Comparison of ENCODE assay signal across 9 mouse cellular contexts in genomic region chr4:41761680-41762079, GRCm38 (mm10). TPM values are rescaled to one million over a fixed set of nuclear protein-coding genes. Genes with fewer than 3 reads are reported as not detected.
DNase-seq lines count a peak whose midpoint lies in the region; ATAC-seq and TF ChIP-seq lines count a peak whose summit lies in the region.
"Had no signal": no experiment of that assay in that cellular context is flagged by ENCODE, and none has a peak within 500 bp of the region (broad histone marks: within the 10 kb centered on the region; RNA-seq: fewer than 3 reads in every experiment).

No protein-coding gene starts in this region.

- H3K4me1 ChIP-seq in hindbrain, embryonic 12.5 days: peaks cover 30% of the 10 kb centered on the region
- H3K4me1 ChIP-seq in liver, postnatal 0 days (ENCODE audit: insufficient read depth): peaks cover 30% of the 10 kb centered on the region

- no peak for TF ChIP-seq EP300 in liver, postnatal 0 days (IDR thresholded peaks at IDR 0.05; ENCODE audit: low read depth)

- no peaks in the 10 kb centered on the region for H3K27me3 ChIP-seq in hindbrain, embryonic 12.5 days
- H3K27me3 ChIP-seq in liver, postnatal 0 days (ENCODE audit: insufficient read depth, low read length): no peaks in the 10 kb centered on the region

- H3K9ac ChIP-seq in hindbrain, embryonic 12.5 days: no peak overlapping the region
- H3K9ac ChIP-seq in liver, postnatal 0 days (replicated peaks): no peak overlapping the region

- DNase-seq in cerebellum, adult 9-10 months: peak; percentile 44
- no peak for DNase-seq in cerebellum, postnatal 4 days (ENCODE audit: low spot score in 2 of 2)
- no peak for DNase-seq in left cerebral cortex, adult 2 months (ENCODE audit: extremely low spot score in 1 of 2, low spot score in 2 of 2)
- no peak for DNase-seq in left cerebral cortex, adult 11 months (ENCODE audit: low spot score)
- DNase-seq in liver, postnatal 0 days: no peak
- DNase-seq in layer of hippocampus, adult 9-10 months (ENCODE audit: low spot score): no peak

- intact Hi-C loops in left cerebral cortex, adult 2 months (cut with DNase I): no loop called here

- ATAC-seq in hindbrain, embryonic 12.5 days (ENCODE audit: low FRiP score): no peak
- ATAC-seq in liver, postnatal 0 days: no peak
- ATAC-seq in activated CD4-positive, CD25-positive, alpha-beta regulatory T cell, adult 4 months: no peak

- peak overlapping the region; percentile 58 for H3K4me2 ChIP-seq in hindbrain, embryonic 12.5 days (replicated peaks)
- peak overlapping the region; percentile 70 for H3K4me2 ChIP-seq in liver, postnatal 0 days (ENCODE audit: low read depth, low read length)

- no peak for TF ChIP-seq CTCF in left cerebral cortex, adult 2 months (IDR thresholded peaks at IDR 0.05)
- no peak for TF ChIP-seq CTCF in liver, postnatal 0 days (IDR thresholded peaks at IDR 0.05; ENCODE audit: low read depth)

- H3K4me3 ChIP-seq in left cerebral cortex, adult 2 months: no peak overlapping the region
- H3K4me3 ChIP-seq in hindbrain, embryonic 12.5 days: peak overlapping the region; percentile 39
- H3K4me3 ChIP-seq in liver, postnatal 0 days (ENCODE audit: low read depth, low read length): no peak overlapping the region
- H3K4me3 ChIP-seq: myocyte had no signal

- peak overlapping the region; percentile 90 for H3K27ac ChIP-seq in left cerebral cortex, adult 2 months
- peak overlapping the region; percentile 73 for H3K27ac ChIP-seq in hindbrain, embryonic 12.5 days
- H3K27ac ChIP-seq in liver, postnatal 0 days (ENCODE audit: low read depth): peak overlapping the region; percentile 98

- 0 out of 2 replicates have a peak, but pooled peaks cover 5% of the 10 kb centered on the region for H3K36me3 ChIP-seq in hindbrain, embryonic 12.5 days
- H3K36me3 ChIP-seq in liver, postnatal 0 days (replicated peaks; ENCODE audit: insufficient read depth, low read length): peaks cover 9% of the 10 kb centered on the region

- no peaks in the 10 kb centered on the region for H3K9me3 ChIP-seq in hindbrain, embryonic 12.5 days (replicated peaks)
- no peaks in the 10 kb centered on the region for H3K9me3 ChIP-seq in liver, postnatal 0 days (ENCODE audit: low read length)

RNA-seq across cellular contexts. Expression of gene Sigmar1, which starts 5.7 kb away (rescaled TPM):
- total RNA-seq in left cerebral cortex, adult 2 months (2021): 10 to 100 TPM; 58.0 to 58.9 TPM
- 54.2 and 58.9 TPM in 2 replicates for polyA plus RNA-seq in hindbrain, embryonic 12.5 days (2016; fragmentation: Nextera tagmentation; extraction: Ambion mirVana)
- 73.2 and 77.7 TPM in 2 replicates for polyA plus RNA-seq in liver, postnatal 0 days (2015; fragmentation: Nextera tagmentation; extraction: Ambion mirVana)
- 10 to 100 TPM; 35.9 to 40.3 TPM for polyA plus RNA-seq in activated CD4-positive, CD25-positive, alpha-beta regulatory T cell, adult 4 months (2017; shearing (Covaris generic))

RNA-seq across cellular contexts. Expression of gene Galt, which starts 6.7 kb away (rescaled TPM):
- 10 to 100 TPM; 85.8 to 88.5 TPM for total RNA-seq in left cerebral cortex, adult 2 months (2021)
- 31.0 and 33.4 TPM in 2 replicates for polyA plus RNA-seq in hindbrain, embryonic 12.5 days (2016; fragmentation: Nextera tagmentation; extraction: Ambion mirVana)
- 40.9 and 46.2 TPM in 2 replicates for polyA plus RNA-seq in liver, postnatal 0 days (2015; fragmentation: Nextera tagmentation; extraction: Ambion mirVana)
- 10 to 100 TPM; 68.4 to 76.4 TPM for polyA plus RNA-seq in activated CD4-positive, CD25-positive, alpha-beta regulatory T cell, adult 4 months (2017; shearing (Covaris generic))

RNA-seq across cellular contexts. Expression of gene Ccl27a, which starts 12.4 kb away (rescaled TPM):
- 100 to 1,000 TPM; 250 to 265 TPM for total RNA-seq in left cerebral cortex, adult 2 months (2021)
- 133 and 134 TPM in 2 replicates for polyA plus RNA-seq in hindbrain, embryonic 12.5 days (2016; fragmentation: Nextera tagmentation; extraction: Ambion mirVana)
- 10.1 and 11.7 TPM in 2 replicates for polyA plus RNA-seq in liver, postnatal 0 days (2015; fragmentation: Nextera tagmentation; extraction: Ambion mirVana)
- polyA plus RNA-seq in activated CD4-positive, CD25-positive, alpha-beta regulatory T cell, adult 4 months (2017; shearing (Covaris generic)): 10 to 100 TPM in 1 of 2 experiments, 1 to 10 TPM in 1; 8.6 to 10.1 TPM
- polyA plus RNA-seq: myocyte had no signal

RNA-seq across cellular contexts. Expression of gene Arid3c, which starts 30.7 kb away (rescaled TPM):
- total RNA-seq in left cerebral cortex, adult 2 months (2021): under 1 TPM in 1 of 2 experiments, not detected in 1; 0.52 TPM
- 1.1 TPM in 2 replicates for polyA plus RNA-seq in hindbrain, embryonic 12.5 days (2016; fragmentation: Nextera tagmentation; extraction: Ambion mirVana)
- not detected in 2 replicates for polyA plus RNA-seq in liver, postnatal 0 days (2015; fragmentation: Nextera tagmentation; extraction: Ambion mirVana)
- polyA plus RNA-seq in activated CD4-positive, CD25-positive, alpha-beta regulatory T cell, adult 4 months (2017; shearing (Covaris generic)): not detected
- polyA plus RNA-seq: myocyte had no signal

RNA-seq across cellular contexts. Expression of gene Dctn3, which starts 38.7 kb away (rescaled TPM):
- total RNA-seq in left cerebral cortex, adult 2 months (2021): 100 to 1,000 TPM; 165 TPM
- polyA plus RNA-seq in hindbrain, embryonic 12.5 days (2016; fragmentation: Nextera tagmentation; extraction: Ambion mirVana): 191 and 199 TPM in 2 replicates
- polyA plus RNA-seq in liver, postnatal 0 days (2015; fragmentation: Nextera tagmentation; extraction: Ambion mirVana): 64.0 and 65.2 TPM in 2 replicates
- polyA plus RNA-seq in activated CD4-positive, CD25-positive, alpha-beta regulatory T cell, adult 4 months (2017; shearing (Covaris generic)): 100 to 1,000 TPM; 107 to 114 TPM

Comparison
In these comparisons a context has a peak if more than half of its experiments do, and no peak if none do; other contexts are left out.
1. RNA of gene Ccl27a, which starts 12.4 kb away (polyA plus RNA-seq): 133 to 134 TPM in hindbrain, embryonic 12.5 days; 10.1 to 11.7 TPM in liver, postnatal 0 days and 8.6 to 10.1 TPM in activated CD4-positive, CD25-positive, alpha-beta regulatory T cell, adult 4 months; every median in the first group is over 10 times any median in the second.
2. Peak in every context shown above with its lines, with median percentiles within 50 percentile points of each other: H3K27ac ChIP-seq.